Mouse (Mus musculus): ENCODE results near the gene Map3k5.

The Map3k5 gene

GRCm38 (mm10) chr10:20181198-20181597 lies 246.9 kb downstream of the Map3k5 start:
- intact Hi-C loops (cut with DNase I), result no loop called here

GRCm38 (mm10) chr10:20181680-20182399 lies 247.6 kb downstream of the Map3k5 start:
- intact Hi-C loops (cut with DNase I), result no loop called here

DNA sequence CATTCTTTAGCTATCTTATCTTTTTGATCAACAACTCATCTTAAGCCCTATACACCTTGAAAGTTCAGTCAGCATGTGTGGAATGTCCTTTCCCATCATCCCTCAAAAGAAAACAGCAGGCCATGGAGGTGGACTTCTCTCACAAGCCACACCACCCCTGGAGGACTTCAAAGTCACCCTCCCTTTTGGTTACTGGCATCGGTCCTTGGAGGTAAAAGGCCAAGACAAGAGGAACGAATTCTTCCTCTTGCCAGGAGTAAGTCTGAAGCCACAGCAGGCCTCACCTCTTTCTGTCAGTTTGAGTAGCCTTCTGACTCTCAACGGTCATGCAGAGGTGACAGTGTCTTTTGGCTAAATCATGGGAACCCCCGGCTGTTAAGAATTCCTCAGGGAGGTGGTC lies 250.1 kb downstream of the Map3k5 start:
- intact Hi-C loops (cut with DNase I), result no loop called here

DNA sequence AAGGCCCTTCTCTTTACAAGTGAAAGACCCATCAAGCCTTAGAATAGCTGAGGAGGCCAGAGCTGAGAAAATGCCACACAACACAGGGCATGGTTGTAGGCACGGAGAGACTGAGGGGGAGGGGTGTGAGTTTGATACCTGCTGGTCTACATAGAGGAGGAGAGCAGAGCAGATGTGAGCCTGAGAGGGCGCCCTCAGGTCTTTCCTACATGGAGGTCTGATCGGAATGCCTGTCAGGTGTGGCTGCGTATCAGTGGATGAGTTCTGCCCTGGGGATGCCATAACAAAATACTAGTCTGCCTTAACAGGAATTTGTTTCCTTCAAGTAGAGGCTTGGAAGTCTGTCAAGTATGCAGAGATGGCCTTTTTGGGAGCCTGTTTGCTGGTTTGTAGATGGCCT lies 251.0 kb downstream of the Map3k5 start:
- intact Hi-C loops (cut with DNase I), result no loop called here

- intact Hi-C loops (cut with DNase I), result no loop called here
These were observed 251.5 kb downstream of the Map3k5 start for GRCm38 (mm10) chr10:20185806-20186205.

DNA sequence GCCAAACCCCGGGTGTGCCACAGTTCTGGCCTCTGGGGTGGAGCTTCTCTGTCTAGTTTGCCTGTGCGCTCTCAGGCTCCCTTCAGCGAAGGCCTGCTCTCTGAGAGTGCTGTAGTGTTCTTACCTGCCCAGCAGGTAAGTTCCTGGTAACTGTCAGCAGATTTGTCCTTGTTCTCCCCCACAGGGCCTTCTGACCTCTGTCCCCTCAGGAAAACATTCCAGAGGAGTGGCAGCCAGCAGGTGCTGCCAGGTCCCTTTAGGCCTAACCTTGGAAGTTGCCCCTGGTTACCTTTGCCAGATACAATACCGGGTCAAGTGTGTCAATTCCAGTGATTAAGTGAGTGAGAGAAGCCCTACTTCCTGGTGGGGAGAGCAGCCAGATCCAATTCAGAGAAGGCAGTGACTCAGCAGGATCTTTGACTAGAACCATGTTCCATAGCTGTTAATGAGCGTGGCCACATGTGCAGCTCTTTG lies 252.6 kb downstream of the Map3k5 start:
- intact Hi-C loops (cut with DNase I), result no loop called here

- intact Hi-C loops (cut with DNase I), result no loop called here
These were observed 256.0 kb downstream of the Map3k5 start for GRCm38 (mm10) chr10:20190139-20190747.

Data from adrenal gland (tissue).